Mouse (Mus musculus) heart, postnatal 0 days (tissue): Measurements from ENCODE around the gene Gm45233. TPM values are rescaled to one million over a fixed set of nuclear protein-coding genes. Genes with fewer than 3 reads are reported as not detected.

ENCODE experiments used
- ATAC-seq: fragments of 200-750 bp; cut with Nextera tagmentation; 2 replicates; pipeline ENCODE4 v1.8.0; 2017; ENCODE audit warnings: low read depth, moderate number of reproducible peaks, moderate library complexity; ENCODE audit not compliant: insufficient read depth
- DNase-seq: peaks from one replicate; pipeline ENCODE4 v3.0.0-alpha.2; 2016; ENCODE audit warnings: low spot score
- H3K27ac ChIP-seq: fragments of 300-500 bp; sonication (generic); 2 replicates; pipeline ENCODE4 v1.5.1; 2014; ENCODE audit warnings: low read depth, mild to moderate bottlenecking
- H3K27me3 ChIP-seq: fragments of 300-500 bp; sonication (generic); 2 replicates; pipeline ENCODE4 v1.6.1; 2014; ENCODE audit warnings: low read length, mixed read lengths; ENCODE audit not compliant: control insufficient read depth, insufficient read depth
- H3K36me3 ChIP-seq: fragments of 300-500 bp; sonication (generic); replicated peaks from 2 replicates; pipeline ENCODE4 v1.6.1; 2014; ENCODE audit warnings: low read length, mixed read lengths; ENCODE audit not compliant: control insufficient read depth, insufficient read depth
- H3K4me1 ChIP-seq: fragments of 300-500 bp; sonication (generic); 2 replicates; pipeline ENCODE4 v1.6.1; 2014; ENCODE audit warnings: antibody characterized with exemption; ENCODE audit not compliant: control insufficient read depth, insufficient read depth
- H3K4me2 ChIP-seq: fragments of 300-500 bp; sonication (generic); 2 replicates; pipeline ENCODE4 v1.6.1; 2014; ENCODE audit warnings: low read depth, mild to moderate bottlenecking, low read length, moderate library complexity
- H3K4me3 ChIP-seq: fragments of 300-500 bp; sonication (generic); 2 replicates; pipeline ENCODE4 v1.5.1; 2014; ENCODE audit warnings: low read depth, low read length
- H3K9ac ChIP-seq: fragments of 300-500 bp; sonication (generic); replicated peaks from 2 replicates; pipeline ENCODE4 v1.6.1; 2014; ENCODE audit warnings: low read depth, low read length, mixed read lengths
- H3K9me3 ChIP-seq: fragments of 300-500 bp; sonication (generic); replicated peaks from 2 replicates; pipeline ENCODE4 v1.6.1; 2016; ENCODE audit warnings: low read length; ENCODE audit not compliant: control insufficient read depth
- CTCF ChIP-seq: IDR thresholded peaks from 2 replicates; pipeline ENCODE4 v1.5.1; 2016; ENCODE audit warnings: antibody characterized with exemption, control low read depth, low read depth
- EP300 ChIP-seq: IDR thresholded peaks from 2 replicates; pipeline ENCODE4 v1.6.1; 2016; ENCODE audit warnings: antibody characterized with exemption, low read depth
- WGBS: fragments of 180-500 bp; shearing (Covaris S2); extraction: QIAGEN DNeasy Blood & Tissue Kit; methylation state at CpG from one replicate; pipeline ENCODE4 v1.1.7; 2014; 5-methylcytosine and 5-hydroxymethylcytosine counted together
- polyA plus RNA-seq: library from polyadenylated mRNA; unstranded; fragments of >200 nt; fragmentation: Nextera tagmentation; extraction: Ambion mirVana; gene quantifications from 2 replicates; pipeline ENCODE4 v1.2.1, GENCODE M21; 2015
- total RNA-seq: library from RNA; depleted of rRNA; stranded (reverse); fragments of >200 nt; gene quantifications from 2 replicates; pipeline ENCODE4 v1.2.3, GENCODE M21; 2014; ENCODE audit warnings: low replicate concordance

Gene Gm45233
- total and polyA plus RNA-seq, 2 experiments from 2014 or later = 0.60 TPM; not detected in 1

DNA sequence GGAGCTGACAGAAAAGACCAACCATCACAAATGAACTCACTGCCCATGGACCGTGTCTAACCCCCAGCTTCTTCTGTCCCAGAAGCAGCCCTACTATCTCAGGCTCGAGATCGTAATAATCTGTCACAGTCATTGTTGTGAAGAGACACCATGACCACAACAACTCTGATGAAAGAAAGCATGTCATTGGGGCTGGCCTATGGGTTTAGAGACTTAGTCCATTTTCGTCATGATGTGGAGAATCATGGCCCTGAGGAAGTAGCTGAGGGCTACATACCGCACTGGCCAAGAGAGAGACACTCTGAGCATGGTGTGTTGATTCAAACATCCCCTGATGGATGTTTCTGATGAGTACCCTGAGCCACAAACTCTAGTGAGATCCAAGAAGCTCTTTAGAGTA lies 9.3 kb upstream of the Gm45233 start:
- H3K36me3 ChIP-seq = no peaks in the 10 kb centered on the region
- no peak overlapping the region for H3K27ac ChIP-seq
- H3K9me3 ChIP-seq = no peaks in the 10 kb centered on the region
- no peak overlapping the region for H3K4me3 ChIP-seq
- no peak for DNase-seq
- TF ChIP-seq CTCF = no peak
- no peak for TF ChIP-seq EP300
- H3K9ac ChIP-seq = no peak overlapping the region
- WGBS = 86% methylated on average over 5 of the region's 5 CpGs
- H3K4me1 ChIP-seq = no peaks in the 10 kb centered on the region
- ATAC-seq = no peak
- H3K27me3 ChIP-seq = no peaks in the 10 kb centered on the region
- no peak overlapping the region for H3K4me2 ChIP-seq

DNA sequence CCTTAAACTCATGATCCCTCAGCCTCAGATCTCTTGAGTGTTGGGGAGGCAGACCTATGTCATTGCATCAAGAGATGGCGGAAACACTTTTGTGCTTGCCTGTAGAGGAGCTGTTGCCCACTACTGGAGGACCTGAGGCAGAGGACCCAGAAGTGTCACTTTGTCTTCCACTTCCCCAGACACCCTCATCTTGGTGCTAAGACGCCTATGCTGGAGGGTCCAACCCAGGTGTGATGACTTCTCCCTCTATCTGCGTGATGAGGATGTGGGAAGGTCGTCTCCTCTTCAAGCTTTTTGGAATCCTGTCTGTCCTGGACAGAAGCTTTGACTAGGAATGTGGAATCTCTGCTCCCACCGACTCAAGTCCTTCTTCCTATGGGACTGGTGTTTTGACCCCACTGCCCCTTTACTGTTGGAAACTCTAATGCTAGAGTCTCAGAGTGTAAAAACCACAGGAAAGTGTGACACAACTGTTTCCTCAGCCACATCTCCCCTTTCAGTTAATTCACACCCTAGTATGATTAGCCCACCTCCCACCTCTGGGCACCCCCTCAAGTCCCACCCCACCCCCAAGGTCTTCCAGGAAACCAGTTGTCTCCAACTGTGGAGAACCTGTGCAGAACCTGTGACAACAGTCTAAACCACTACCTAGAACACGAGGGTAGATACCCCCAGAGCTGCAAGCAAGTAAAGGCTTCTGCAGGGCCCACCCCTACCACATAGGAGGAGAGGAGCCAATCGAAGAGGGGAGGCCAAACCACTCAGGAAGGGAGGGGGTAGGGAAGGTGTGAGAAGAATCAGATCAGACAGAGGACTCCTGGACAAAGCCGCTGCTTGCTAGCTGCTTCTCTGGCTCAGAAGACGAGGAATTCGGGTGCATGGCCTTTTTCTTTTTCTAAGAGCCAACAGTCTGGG lies 7.3 kb upstream of the Gm45233 start, which contains the start of gene Nkg7:
Gene Nkg7 (plus strand): TSS at position 733 of the 915 bp plus-strand sequence.
- Histone ChIP-seq H3K9ac (no peak within 1 kb of the TSS), H3K4me2 (no peak within 1 kb of the TSS), H3K36me3 (no peaks in the 10 kb centered on the region), H3K27me3 (no peaks in the 10 kb centered on the region), H3K9me3 (no peaks in the 10 kb centered on the region), H3K4me3 (no peak within 1 kb of the TSS), H3K27ac (no peak within 1 kb of the TSS), H3K4me1 (no peaks in the 10 kb centered on the region)
- no peak for ATAC-seq
- TF ChIP-seq EP300 = no peak
- TF ChIP-seq CTCF = no peak
- 60% methylated on average over 10 of the region's 10 CpGs for WGBS
- DNase-seq = no peak

DNA sequence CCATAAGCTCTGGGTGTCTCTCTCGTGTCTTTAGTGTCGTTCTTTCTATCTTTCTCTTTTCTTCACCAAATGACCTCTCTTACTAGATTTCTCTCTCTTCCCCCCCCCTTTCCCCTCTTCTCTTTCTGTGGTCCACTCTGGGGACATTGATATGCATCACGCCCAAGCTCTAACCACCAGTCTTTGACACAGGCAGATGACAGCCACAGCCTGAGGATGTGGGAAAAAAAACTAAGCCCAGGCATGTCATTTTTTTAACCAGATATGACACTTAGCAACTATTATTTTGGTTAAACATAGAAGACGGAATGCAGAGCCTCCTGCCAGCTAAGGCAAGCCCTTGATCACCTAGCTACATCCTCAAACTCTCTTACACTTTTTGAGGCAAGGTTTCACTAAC lies 5.3 kb upstream of the Gm45233 start:
- TF ChIP-seq CTCF = no peak
- Histone ChIP-seq H3K4me2 (no peak overlapping the region), H3K4me3 (no peak overlapping the region), H3K9ac (no peak overlapping the region), H3K9me3 (no peaks in the 10 kb centered on the region), H3K27me3 (no peaks in the 10 kb centered on the region), H3K4me1 (peaks cover 7% of the 10 kb centered on the region), H3K27ac (no peak overlapping the region), H3K36me3 (no peaks in the 10 kb centered on the region)
- WGBS = 73% methylated on average over 4 of the region's 4 CpGs
- DNase-seq (no peak), ATAC-seq (no peak)

DNA sequence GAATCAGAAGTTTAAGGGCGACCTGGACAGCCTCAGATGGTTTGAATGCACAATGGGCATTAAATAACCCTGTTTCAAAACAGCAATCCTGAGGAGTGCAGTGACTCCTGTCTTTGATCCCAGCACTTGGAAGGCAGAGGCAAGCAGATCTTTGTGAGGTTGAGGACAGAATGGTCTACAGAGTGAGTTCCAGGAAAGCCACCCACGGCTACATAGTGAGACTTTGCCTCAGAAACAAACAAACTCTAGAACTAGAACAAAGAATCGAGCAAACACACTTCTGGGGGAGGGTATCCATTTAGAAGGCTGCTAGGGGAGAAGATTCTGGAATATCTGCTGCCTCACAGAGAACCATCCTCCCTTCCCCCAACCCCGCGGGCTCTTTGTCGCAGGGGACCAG lies 3.4 kb upstream of the Gm45233 start, which contains the start of gene Cldnd2:
Gene Cldnd2 (plus strand): TSS at position 301 of the 400 bp plus-strand sequence.
- 81% methylated on average over 6 of the region's 6 CpGs for WGBS
- H3K36me3 ChIP-seq = no peaks in the 10 kb centered on the region
- no peak within 1 kb of the TSS for H3K4me2 ChIP-seq
- no peak for TF ChIP-seq CTCF
- TF ChIP-seq EP300 = no peak
- H3K9ac ChIP-seq = no peak within 1 kb of the TSS
- no peak within 1 kb of the TSS for H3K4me3 ChIP-seq
- ATAC-seq (no peak), DNase-seq (no peak)
- H3K27ac ChIP-seq = no peak within 1 kb of the TSS
- H3K9me3 ChIP-seq = no peaks in the 10 kb centered on the region
- H3K4me1 ChIP-seq = peaks cover 18% of the 10 kb centered on the region
- no peaks in the 10 kb centered on the region for H3K27me3 ChIP-seq

DNA sequence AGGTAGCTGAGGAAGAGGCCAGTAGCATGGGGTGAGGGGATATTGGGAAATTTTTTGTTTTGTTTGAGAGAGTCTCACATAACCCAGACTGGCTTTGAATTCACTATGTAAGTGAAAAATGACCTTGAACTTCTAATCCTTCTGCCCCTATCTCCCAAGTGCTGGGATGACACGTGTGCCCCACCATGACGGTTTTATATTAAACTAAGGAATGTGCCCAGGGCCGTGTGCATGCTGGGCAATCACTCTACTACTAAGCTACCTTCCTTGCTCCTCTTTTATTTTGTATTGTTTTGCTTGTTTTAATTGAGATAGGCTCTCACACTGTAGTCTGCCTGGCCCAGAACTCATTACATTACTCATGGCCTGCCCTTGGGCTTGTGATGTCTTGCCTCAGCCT lies 2.9 kb upstream of the Gm45233 start:
- Histone ChIP-seq H3K4me1 (peaks cover 20% of the 10 kb centered on the region), H3K27ac (no peak overlapping the region), H3K27me3 (no peaks in the 10 kb centered on the region), H3K9ac (no peak overlapping the region), H3K36me3 (no peaks in the 10 kb centered on the region), H3K4me3 (no peak overlapping the region), H3K4me2 (no peak overlapping the region), H3K9me3 (no peaks in the 10 kb centered on the region)
- DNase-seq (no peak), ATAC-seq (no peak)
- no peak for TF ChIP-seq EP300
- no peak for TF ChIP-seq CTCF
- WGBS = 82% methylated on average over 3 of the region's 3 CpGs
